ENCODE assay signal across 16 mouse cellular contexts in the genomic region with DNA sequence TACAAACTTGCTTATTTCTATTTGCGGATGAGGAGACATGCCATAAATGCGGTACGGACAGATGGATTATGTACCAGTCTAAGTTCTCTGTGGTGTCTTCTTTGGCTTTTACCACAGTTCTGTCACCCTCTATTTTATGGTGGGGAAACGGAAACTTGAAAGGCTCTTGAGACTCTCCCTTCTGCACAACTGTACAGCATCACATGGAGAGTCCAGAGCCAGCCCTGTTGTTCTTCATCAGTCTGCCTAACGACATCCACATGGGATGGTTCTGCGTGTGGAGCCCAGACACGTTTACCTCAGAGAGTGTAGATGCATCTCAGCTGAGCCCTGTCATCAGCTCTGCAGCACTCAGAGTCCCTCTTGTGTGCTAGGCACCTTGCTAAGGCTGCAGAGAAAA. TPM values are rescaled to one million over a fixed set of nuclear protein-coding genes. Genes with fewer than 3 reads are reported as not detected.
"Had no signal": no experiment of that assay in that cellular context is flagged by ENCODE, and none has a peak within 500 bp of the region (broad histone marks: within the 10 kb centered on the region; RNA-seq: fewer than 3 reads in every experiment).

No protein-coding gene starts in this region.

- H3K9ac ChIP-seq: liver, embryonic 13.5 days; midbrain, embryonic 13.5 days; neural tube, embryonic 13.5 days had no signal

- H3K4me2 ChIP-seq: liver, embryonic 13.5 days; midbrain, embryonic 13.5 days; neural tube, embryonic 13.5 days had no signal

- H3K4me1 ChIP-seq: liver, embryonic 13.5 days; megakaryocyte, embryonic 14.5 days; midbrain, embryonic 10.5 days; midbrain, embryonic 13.5 days; neural tube, embryonic 13.5 days had no signal

- ATAC-seq: hindbrain, postnatal 0 days; inflammation-experienced regulatory T-cells, adult 6 months; midbrain, embryonic 13.5 days; midbrain, embryonic 16.5 days had no signal

- H3K4me3 ChIP-seq: liver, embryonic 13.5 days; midbrain, embryonic 10.5 days; midbrain, embryonic 13.5 days; myocyte; neural tube, embryonic 13.5 days had no signal

- H3K36me3 ChIP-seq: liver, embryonic 13.5 days; midbrain, embryonic 10.5 days; midbrain, embryonic 13.5 days; neural tube, embryonic 13.5 days had no signal

- DNase-seq: kidney, adult 11 months; kidney, adult 8-10 months; kidney, postnatal 36 days; left cerebral cortex, postnatal 4 days; liver, embryonic 13.5 days; lung, postnatal 14 days; retina, postnatal 1 day; thymus, postnatal 25 days had no signal

- H3K27ac ChIP-seq: hindbrain, postnatal 0 days; liver, embryonic 13.5 days; midbrain, embryonic 10.5 days; midbrain, embryonic 13.5 days; neural tube, embryonic 13.5 days had no signal

- H3K9me3 ChIP-seq: liver, embryonic 13.5 days; midbrain, embryonic 10.5 days; midbrain, embryonic 13.5 days; neural tube, embryonic 13.5 days had no signal

- H3K27me3 ChIP-seq: liver, embryonic 13.5 days; megakaryocyte, embryonic 14.5 days; midbrain, embryonic 13.5 days; neural tube, embryonic 13.5 days had no signal

RNA-seq across cellular contexts. Expression of a gene that starts 30.3 kb away (rescaled TPM):
- polyA plus RNA-seq: inflammation-experienced regulatory T-cells, adult 6 months had no signal
